Mouse (Mus musculus) bone marrow, adult 2 months (tissue): ENCODE measurements around the gene Gan. TPM values are rescaled to one million over a fixed set of nuclear protein-coding genes. Genes with fewer than 3 reads are reported as not detected.

Experiments used
- H3K27ac ChIP-seq: fragments of 200-500 bp; 2 replicates; pipeline ENCODE4 v1.5.1; 2012; ENCODE audit warnings: low read depth, mild to moderate bottlenecking, control low read depth, inconsistent platforms, low read length; ENCODE audit not compliant: control insufficient read depth, poor library complexity, insufficient read depth
- H3K4me1 ChIP-seq: fragments of 200-500 bp; 2 replicates; pipeline ENCODE4 v1.6.1; 2011; ENCODE audit warnings: low read length; ENCODE audit not compliant: control insufficient read depth, insufficient read depth
- H3K4me3 ChIP-seq: fragments of 200-500 bp; replicated peaks from 2 replicates; pipeline ENCODE3; 2011; ENCODE audit warnings: mild to moderate bottlenecking, low read depth, low read length, control low read depth; ENCODE audit not compliant: control insufficient read depth
- CTCF ChIP-seq: fragments of 200-500 bp; IDR thresholded peaks from 2 replicates; pipeline ENCODE4 v1.5.1; 2011; ENCODE audit warnings: low read length, control low read depth; ENCODE audit not compliant: control insufficient read depth, insufficient read depth
- POLR2A ChIP-seq: fragments of 200-500 bp; IDR thresholded peaks from 2 replicates; pipeline ENCODE4 v1.6.1; 2011; ENCODE audit warnings: low read depth, mild to moderate bottlenecking, control low read depth, low read length, borderline replicate concordance; ENCODE audit not compliant: control insufficient read depth
- WGBS: fragments of 180-500 bp; shearing (Covaris S2); methylation state at CpG from one replicate; pipeline ENCODE4 v1.1.7; 2018; 5-methylcytosine and 5-hydroxymethylcytosine counted together
- polyA plus RNA-seq: library from polyadenylated mRNA; stranded (reverse); fragments of >200 nt; gene quantifications from 2 replicates; pipeline ENCODE4 v1.2.4, GENCODE M21; 2011; ENCODE audit warnings: low replicate concordance; ENCODE audit not compliant: missing spikeins, insufficient read depth, insufficient read length

Gene Gan
- polyA plus RNA-seq, 1 experiment = 3.1 TPM

GRCm38 (mm10) chr8:117212100-117212499 is 54.2 kb downstream of the Gan start:
- H3K27ac ChIP-seq = no peak overlapping the region
- no peak overlapping the region for H3K4me3 ChIP-seq
- no peak for TF ChIP-seq CTCF
- no peak for TF ChIP-seq POLR2A
- 87% methylated on average over 11 of the region's 11 CpGs for WGBS
- H3K4me1 ChIP-seq = no peaks in the 10 kb centered on the region

GRCm38 (mm10) chr8:117217724-117218123 is 59.8 kb downstream of the Gan start:
- Histone ChIP-seq H3K27ac (no peak overlapping the region), H3K4me1 (no peaks in the 10 kb centered on the region), H3K4me3 (no peak overlapping the region)
- WGBS = 84% methylated on average over 2 of the region's 2 CpGs
- no peak for TF ChIP-seq POLR2A
- TF ChIP-seq CTCF = no peak

- Histone ChIP-seq H3K4me3 (no peak overlapping the region), H3K27ac (no peak overlapping the region), H3K4me1 (no peaks in the 10 kb centered on the region; the same call in 1 of the 2 replicates)
- WGBS = 71% methylated on average over 6 of the region's 6 CpGs
- TF ChIP-seq CTCF = no peak
- TF ChIP-seq POLR2A = no peak
Measured at GRCm38 (mm10) chr8:117222396-117222795, 64.5 kb downstream of the Gan start.

DNA sequence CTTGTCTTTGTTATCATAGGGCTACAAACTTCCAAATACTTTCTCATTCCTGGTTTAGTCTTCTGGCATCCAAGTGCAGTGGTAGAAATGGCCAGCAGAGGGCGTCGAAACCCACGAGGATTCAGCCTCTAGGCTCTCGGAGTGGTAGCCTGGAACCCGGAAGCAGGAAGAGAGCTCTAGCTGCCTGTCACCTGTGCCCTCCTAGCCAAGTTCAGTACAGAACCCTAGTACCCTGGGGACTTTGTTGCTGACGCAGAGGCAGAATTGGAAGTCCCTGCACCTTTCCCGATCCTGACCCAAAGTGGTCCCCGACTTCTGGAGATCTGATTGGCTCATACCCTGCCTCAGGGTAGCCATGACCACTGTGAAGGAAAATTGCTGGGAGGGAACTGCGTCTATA is 66.7 kb downstream of the Gan start:
- TF ChIP-seq POLR2A = no peak
- TF ChIP-seq CTCF = peak; percentile 95
- peak overlapping the region; percentile 36 for H3K4me3 ChIP-seq

GRCm38 (mm10) chr8:117226306-117226705 is 68.4 kb downstream of the Gan start:
- no peak overlapping the region for H3K4me3 ChIP-seq
- WGBS = 86% methylated on average over 12 of the region's 12 CpGs
- no peaks in the 10 kb centered on the region; the same call in 1 of the 2 replicates for H3K4me1 ChIP-seq
- no peak overlapping the region for H3K27ac ChIP-seq
- TF ChIP-seq CTCF = no peak
- TF ChIP-seq POLR2A = no peak

More for the DNA sequence above, 66.7 kb downstream of the Gan start:
- WGBS = 5% methylated on average over 9 of the region's 9 CpGs
- no peak overlapping the region; the same call in 1 of the 2 replicates for H3K27ac ChIP-seq
- no peaks in the 10 kb centered on the region; the same call in 1 of the 2 replicates for H3K4me1 ChIP-seq

DNA sequence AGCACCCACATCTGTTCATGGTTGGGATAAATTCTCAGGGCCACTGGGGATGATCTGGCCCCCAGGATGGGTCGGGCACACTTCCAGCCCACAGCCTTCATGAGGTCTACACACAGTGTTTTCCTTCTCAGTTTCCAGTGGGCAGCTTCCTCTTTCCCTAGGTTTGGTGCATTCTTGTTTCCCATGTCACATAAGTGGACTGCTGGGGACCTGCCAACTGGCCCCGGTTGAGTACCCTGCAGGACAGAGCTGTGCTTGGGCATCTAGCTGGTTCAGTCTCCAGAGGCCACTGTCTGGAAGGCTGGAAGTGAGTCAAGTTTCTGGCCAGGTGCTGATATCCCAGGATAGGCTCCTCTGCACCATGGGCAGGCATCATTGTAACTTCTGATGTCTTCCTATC is 69.4 kb downstream of the Gan start:
- no peak overlapping the region for H3K27ac ChIP-seq
- TF ChIP-seq CTCF (no peak), POLR2A (no peak)
- no peak overlapping the region for H3K4me3 ChIP-seq
- no peaks in the 10 kb centered on the region; the same call in 1 of the 2 replicates for H3K4me1 ChIP-seq
- 44% methylated on average over 2 of the region's 2 CpGs for WGBS

GRCm38 (mm10) chr8:117233199-117233598 is 75.3 kb downstream of the Gan start:
- no peak overlapping the region for H3K27ac ChIP-seq
- no peak overlapping the region for H3K4me3 ChIP-seq
- TF ChIP-seq CTCF (0 out of 2 replicates have a peak, but pooled peaks have one; percentile 22), POLR2A (no peak)
- WGBS = 54% methylated on average over 7 of the region's 7 CpGs
- H3K4me1 ChIP-seq = peaks cover 2% of the 10 kb centered on the region; the same call in 1 of the 2 replicates

DNA sequence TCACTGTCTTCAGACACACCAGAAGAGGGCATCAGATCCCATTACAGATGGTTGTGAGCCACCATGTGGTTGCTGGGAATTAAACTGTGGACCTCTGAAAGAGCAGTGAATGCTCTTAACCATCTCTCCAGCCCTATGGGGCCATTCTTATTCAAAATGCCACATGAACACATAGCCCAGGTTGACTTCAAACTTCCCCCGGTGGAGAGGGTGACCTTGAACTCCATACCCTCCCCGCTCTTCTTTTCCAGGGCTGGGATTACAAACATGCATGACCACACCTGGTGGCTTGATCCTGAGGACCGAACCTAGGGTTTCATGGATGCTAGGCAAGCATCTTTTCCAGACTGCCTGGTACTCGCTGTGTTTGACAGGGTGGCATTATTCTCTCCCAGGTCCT is 78.6 kb downstream of the Gan start:
- H3K4me3 ChIP-seq = no peak overlapping the region
- 83% methylated on average over 4 of the region's 4 CpGs for WGBS

DNA sequence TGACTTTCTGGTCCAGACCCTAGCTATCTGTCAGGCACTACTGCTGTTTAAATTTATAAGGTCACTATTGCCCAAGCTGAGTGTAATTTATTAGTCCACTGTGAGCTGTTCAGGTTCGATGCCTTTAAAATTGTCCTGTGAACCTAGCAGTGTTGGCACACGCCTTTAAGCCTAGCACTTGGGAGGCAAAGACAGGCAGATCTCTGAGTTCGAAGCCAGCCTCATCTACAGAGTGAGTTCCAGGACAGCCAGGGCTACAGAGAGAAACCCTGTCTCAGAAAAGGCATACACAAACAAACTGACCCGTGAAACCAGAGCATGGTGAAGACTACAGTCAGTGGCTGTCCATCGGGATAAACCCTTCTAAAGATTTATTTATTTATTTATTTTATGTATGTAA is 82.4 kb downstream of the Gan start:
- WGBS = 81% methylated on average over 5 of the region's 5 CpGs
- Histone ChIP-seq H3K27ac (no peak overlapping the region), H3K4me1 (no peaks in the 10 kb centered on the region; the same call in 1 of the 2 replicates), H3K4me3 (no peak overlapping the region)
- TF ChIP-seq CTCF = no peak
- TF ChIP-seq POLR2A = no peak

More for the DNA sequence above, 78.6 kb downstream of the Gan start:
- H3K27ac ChIP-seq = no peak overlapping the region
- no peak for TF ChIP-seq POLR2A
- no peak for TF ChIP-seq CTCF
- peaks cover 2% of the 10 kb centered on the region; the same call in 1 of the 2 replicates for H3K4me1 ChIP-seq
